Mouse (Mus musculus): ENCODE data around the gene Ctcf.

DNA sequence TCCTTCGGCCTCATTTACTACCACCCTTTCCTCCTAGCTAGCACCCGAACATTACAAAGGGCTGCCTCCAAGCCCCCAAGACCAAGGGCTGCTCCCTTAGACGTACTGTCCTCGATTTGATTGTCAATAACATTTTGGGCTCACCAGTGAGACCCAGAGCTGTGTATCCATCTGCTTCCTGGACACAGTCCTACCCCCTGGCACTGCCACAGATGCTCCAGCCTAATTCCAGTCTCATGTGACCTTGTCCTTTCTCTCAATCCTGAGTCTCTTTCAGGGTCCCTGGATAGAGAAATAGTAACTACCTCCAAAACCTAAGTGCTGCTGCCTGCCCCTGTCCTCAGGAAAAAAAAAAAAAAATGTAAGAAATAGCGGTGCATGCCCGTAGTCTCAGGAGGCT lies 68.6 kb downstream of the Ctcf start:
- TF ChIP-seq CTCF (IDR thresholded peaks at IDR 0.05; ENCODE audit: low read depth, low read length) (no peak), POLR2A (IDR thresholded peaks at IDR 0.05; ENCODE audit: insufficient read depth, low read length) (no peak), EP300 (IDR thresholded peaks at IDR 0.05; ENCODE audit: insufficient read depth, low read depth, low read length) (no peak)
